Mouse (Mus musculus) small intestine, adult 2 months (tissue): Measurements from ENCODE around the gene Zfp639.

Experiments used
- CTCF ChIP-seq: fragments of 200-500 bp; IDR thresholded peaks from 2 replicates; pipeline ENCODE4 v1.5.1; 2012; ENCODE audit warnings: low read depth, mild to moderate bottlenecking, control low read depth, inconsistent platforms, low read length, moderate library complexity, mixed read lengths; ENCODE audit not compliant: insufficient replicate concordance, insufficient read length; ENCODE audit errors: extremely low read depth
- POLR2A ChIP-seq: fragments of 200-500 bp; IDR thresholded peaks from 2 replicates; pipeline ENCODE4 v1.6.1; 2012; ENCODE audit warnings: low read depth, mild to moderate bottlenecking, control low read depth, inconsistent platforms, low read length, moderate library complexity

DNA sequence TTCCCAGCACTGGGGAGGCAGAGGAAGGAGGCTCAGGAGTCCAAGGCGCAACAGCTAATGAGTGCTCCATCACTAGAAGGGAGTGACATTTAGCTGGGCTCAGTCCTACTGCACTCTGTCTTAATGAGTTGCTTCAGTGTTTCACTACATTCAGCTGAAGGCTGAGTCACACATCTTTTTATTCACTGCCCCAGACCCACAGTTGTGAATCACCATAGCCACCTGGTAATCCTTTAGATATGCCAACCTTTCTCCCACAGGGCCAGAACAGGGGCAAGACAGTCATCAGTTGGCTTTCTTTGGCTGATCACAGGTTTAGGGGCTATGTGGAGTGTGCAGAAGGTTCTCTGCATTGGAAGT is 13.4 kb upstream of the Zfp639 start:
- TF ChIP-seq CTCF = no peak
- TF ChIP-seq POLR2A = no peak
